Mouse (Mus musculus) heart, postnatal 4 days (tissue): ENCODE data around the gene Klrb1a. TPM values are rescaled to one million over a fixed set of nuclear protein-coding genes. Genes with fewer than 3 reads are reported as not detected.

Experiments
- DNase-seq: peaks from one replicate; pipeline ENCODE4 v3.0.0; 2021
- total RNA-seq, 2 experiments: library from RNA; stranded (reverse); gene quantifications; 2 replicates each; pipeline ENCODE4 v1.2.3; 2021

Gene Klrb1a
- total RNA-seq, 2 experiments from 2014 or later, result not detected

DNA sequence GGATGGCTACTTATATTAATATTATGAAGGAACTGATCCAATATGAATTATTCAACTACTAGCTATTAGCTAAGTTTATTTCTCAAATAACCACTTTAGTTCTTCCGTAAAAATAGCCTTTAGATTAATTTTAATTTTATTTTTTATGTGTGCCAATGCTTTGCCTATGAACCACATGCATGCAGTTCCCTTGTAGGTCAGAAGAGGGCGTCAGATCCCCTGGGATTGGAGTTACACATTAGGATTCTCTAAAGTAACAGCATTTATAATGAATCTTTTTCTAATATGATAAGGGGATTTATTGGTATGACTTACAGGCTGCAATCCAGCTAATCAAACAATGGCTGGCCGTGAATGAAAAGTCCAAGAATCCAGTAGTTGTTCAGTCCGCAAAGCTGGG is 23.8 kb downstream of the Klrb1a start:
- no peak for DNase-seq

DNA sequence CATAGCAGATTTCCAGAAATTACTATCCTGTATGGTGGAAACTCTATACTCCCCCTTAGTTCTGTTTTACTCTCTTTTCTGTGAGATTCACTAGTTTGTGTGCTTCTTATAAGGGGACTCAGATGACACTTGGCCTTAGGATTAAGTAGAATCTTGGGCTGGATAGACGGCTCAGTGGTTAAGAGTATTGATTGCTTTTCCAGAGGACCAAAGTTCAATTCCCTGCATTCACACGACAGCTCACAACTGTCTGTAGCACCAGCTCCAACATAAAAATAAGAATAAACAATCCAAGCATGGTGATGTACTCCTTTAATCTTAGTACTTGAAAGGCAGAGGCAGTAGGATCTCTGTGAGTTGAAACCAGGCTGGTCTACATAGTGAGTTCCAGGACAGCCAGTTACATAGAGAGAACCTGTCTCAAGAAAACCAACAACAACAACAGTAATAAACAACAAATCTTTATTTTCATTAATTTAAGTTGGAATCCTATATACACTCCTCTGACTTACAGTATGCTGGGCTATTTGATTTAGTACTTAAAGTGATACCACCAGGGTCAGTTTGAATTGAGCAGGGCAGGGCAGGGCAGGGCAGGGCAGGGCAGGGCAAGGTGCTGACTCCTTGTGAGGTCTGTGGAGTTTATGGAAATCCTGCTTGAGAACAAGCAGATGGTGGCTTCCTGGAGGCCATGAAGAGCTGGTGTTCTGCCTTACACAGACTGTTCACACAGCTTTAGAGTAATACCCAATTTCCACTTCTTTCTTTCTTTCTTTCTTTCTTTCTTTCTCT is 24.9 kb downstream of the Klrb1a start:
- DNase-seq, result no peak

DNA sequence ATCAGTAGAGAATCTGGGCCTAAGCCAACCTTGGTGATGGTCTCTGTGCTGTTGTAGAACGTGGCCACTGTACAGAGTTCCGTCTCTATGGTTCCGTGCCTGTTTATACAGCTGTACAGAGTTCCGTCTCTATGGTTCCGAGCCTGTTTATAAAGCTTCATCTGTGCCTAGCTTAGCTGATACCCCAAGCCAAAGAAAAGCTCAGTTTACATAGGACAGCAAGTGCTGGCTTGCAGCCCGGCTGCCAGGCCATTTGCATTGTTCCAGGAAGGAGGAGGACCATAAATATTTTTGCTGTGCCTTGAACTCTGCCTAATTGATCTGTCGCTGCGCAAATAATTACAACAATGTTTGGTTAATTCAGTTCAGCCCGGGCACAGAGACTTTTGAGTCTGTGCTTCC is 26.2 kb downstream of the Klrb1a start:
- peak; percentile 29 for DNase-seq

DNA sequence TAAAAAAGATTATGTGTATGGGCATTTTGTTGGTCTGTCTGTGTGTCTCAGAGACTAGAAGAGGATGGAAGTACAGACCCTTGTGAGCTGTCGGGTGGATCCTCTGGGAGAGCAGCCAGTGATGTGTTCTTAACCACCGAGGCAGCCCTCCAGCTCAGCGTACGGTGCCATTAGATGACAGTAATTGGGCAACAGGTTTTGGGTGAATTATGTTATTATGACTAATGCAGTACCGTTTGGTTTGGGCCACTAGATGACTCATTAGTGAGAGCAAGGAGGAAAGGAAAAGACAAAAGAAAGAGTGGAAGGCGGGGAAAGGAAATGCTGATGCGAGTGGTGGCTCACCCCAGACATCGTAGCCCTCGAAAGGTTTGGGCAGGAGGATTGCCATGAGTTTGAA is 28.7 kb downstream of the Klrb1a start:
- no peak for DNase-seq

DNA sequence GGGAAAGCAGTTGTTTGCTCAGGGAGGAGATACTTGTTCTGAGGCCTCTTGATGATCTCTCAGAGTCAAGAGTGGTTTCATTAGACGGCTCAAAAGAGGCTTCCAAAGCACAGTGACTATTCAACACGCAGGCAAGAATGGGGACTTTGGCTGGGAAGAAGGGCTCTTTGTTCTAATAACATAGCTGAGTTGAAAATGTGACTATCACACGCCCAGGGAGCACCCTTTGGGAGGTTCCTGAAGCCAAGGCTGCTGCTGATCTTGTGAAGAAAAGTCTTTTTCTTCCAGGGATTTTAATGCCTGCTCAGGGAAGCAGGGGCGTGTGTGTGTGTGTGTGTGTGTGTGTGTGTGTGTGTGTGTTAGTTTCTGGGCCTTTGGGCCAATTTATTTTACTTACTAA is 33.9 kb downstream of the Klrb1a start:
- DNase-seq, result no peak

DNA sequence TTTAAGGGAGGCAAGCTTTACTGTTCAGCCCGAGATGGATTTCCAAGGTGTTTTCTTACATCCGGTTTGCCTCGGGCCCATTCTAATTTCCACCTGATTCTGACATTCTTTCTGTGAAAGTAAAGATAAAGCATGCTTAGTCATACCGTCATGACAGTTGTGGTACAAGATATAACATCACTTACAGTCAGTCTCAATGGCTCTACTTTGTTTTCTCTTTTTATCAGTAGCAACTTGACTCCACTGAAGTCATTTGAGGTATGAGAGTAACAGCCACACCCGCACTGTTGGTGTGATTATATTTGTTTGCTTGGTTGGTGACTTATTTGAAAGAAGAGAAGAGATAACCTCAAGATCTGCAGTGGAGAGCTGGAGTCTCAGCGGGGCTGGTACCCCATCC is 35.7 kb downstream of the Klrb1a start:
- no peak for DNase-seq

DNA sequence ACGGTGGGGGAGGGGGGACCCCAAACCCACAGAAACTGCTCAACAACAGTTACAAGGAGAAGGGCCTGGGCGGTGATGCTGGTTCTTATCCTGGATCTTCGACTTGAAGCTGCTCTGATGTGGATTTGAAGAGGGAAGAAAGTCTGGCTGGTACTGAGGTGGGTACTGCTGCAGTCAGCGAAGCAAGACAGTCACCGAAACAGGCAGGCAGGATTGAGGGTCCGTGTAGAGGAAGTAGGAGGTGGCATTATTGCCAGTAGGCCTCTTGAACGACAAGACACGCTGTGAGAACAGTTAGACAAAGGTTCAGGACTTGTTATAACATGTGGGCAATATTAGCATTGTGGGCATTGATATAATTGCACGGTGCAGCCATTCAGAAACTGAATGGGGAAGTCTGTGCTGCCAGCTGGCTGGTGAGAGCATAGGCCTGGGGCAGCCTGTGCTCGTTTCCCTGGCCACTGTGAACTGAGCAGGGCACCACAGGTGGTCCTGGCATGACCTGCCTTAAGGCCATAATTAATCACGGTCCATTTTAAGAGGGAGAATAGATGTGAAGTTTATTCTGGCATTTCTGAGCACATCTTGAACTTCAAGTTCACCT is 37.6 kb downstream of the Klrb1a start:
- no peak for DNase-seq

DNA sequence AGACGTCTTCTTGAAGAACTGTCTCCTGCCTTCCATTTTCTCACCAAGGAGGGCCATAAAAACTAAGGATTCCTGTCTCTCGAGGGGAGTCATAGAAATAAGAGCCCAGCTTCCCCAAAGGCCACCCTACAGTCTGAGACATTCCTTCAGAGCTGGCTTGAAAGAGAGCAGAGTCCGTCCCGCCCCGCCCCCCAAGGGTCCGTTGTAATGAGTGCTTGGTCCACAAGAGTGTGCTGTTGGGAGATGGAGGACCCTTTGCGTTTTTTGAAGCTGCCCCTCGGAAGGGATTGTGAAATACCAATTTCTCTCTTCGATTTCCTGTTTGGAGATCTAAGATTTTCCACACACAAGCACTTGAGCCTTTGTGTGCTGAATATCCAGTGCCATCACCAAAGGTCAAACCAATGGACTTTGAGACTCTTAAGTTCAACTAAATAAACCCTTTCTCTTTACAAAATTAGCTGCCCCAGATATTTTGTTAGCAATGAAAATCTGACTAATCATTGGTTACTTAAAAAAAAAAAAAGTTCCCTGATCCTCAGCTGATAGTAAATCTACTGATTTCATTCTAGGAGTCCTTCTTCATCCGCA is 39.2 kb downstream of the Klrb1a start:
- peak; percentile 27 for DNase-seq

DNA sequence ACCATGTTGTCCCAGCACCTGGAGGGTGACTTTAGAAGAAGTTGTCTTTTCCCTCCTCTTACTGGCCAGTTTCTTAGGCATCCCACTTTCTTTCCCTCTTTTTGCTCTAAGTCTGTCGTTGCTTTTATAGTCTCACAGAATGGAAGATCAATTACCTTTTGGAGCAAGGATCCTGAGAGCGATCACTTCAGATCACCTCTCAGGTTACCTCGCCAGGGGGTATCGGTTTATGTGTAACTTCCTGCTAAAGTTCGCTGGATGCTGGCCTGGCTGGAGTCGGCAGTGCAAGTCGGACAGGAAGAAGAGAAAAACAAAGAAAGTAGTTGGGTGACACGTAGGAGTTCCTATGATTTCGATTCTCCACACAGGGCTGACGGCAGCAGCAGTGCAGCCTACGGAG is 41.8 kb downstream of the Klrb1a start, which contains the start of gene A2ml1:
A2ml1 (minus strand) TSS at position 101 of the 400 bp plus-strand sequence.
- DNase-seq, result no peak

DNA sequence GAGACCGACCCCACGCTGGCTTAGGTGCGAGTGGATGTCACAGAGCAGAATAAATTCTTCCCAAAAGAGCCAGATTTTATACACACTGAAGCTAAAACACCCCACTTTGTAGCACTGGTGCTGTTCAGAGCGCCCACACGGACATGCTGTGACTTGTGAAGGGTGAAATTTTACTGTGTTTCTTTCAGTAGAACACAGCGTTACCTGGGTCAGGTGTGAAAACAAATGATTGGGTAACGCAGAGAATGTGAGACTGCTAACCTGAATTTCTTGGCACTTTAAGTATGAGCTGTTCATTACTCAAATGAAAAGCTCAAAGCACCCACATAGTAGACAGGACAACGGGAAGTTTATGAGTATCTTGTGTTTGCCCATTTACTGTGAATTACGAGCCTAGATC is 46.0 kb downstream of the Klrb1a start:
- DNase-seq, result no peak

DNA sequence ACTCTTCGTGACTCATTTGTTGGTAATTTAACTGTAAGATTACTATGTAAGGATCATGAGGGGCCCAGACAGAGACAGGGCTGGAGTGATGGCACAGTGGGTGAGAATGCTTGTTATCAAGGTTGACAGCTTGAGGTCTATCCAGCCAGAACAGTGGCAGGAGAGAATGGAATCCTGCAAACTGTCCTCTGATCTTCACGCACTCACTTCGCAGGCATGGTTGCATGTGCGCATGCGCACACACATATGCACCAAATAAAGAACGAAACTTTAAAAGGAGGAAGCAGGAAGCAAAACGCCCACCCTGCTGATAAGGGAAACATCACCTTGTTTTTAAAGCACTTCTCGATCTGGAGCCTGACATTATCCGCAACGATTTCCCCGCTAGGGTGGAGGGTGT is 56.7 kb downstream of the Klrb1a start:
- DNase-seq, result no peak

Other genes starting within 250 kb of the Klrb1a start
- not detected for gene Tex52, start 248.1 kb downstream of the Klrb1a start, total RNA-seq
- not detected for gene Gm44596, start 248.0 kb downstream of the Klrb1a start, total RNA-seq
- 1 to 10 TPM; 1.5 to 1.8 TPM for gene Nrip2, start 224.2 kb downstream of the Klrb1a start, total RNA-seq
- 10 to 100 TPM; 27.8 to 34.2 TPM for gene Itfg2, start 198.6 kb downstream of the Klrb1a start, total RNA-seq
- gene Fkbp4, start 184.9 kb downstream of the Klrb1a start, total RNA-seq, result 100 to 1,000 TPM; 199 to 200 TPM
- 1 to 10 TPM; 1.1 to 2.9 TPM for gene Pzp, start 96.8 kb downstream of the Klrb1a start, total RNA-seq
- gene A2ml1, start 41.9 kb downstream of the Klrb1a start, total RNA-seq, result under 1 TPM in 1 of 2 experiments, not detected in 1; 0.11 TPM
- not detected for gene Clec2h, start 38.9 kb upstream of the Klrb1a start, total RNA-seq
- not detected for gene Klrb1, start 99.5 kb upstream of the Klrb1a start, total RNA-seq
- gene Klrb1c, start 165.7 kb upstream of the Klrb1a start, total RNA-seq, result not detected
- not detected for gene Gm44511, start 202.8 kb upstream of the Klrb1a start, total RNA-seq
- not detected for gene Klrb1b, start 202.8 kb upstream of the Klrb1a start, total RNA-seq